ENCODE assay signal across 17 mouse cellular contexts in the genomic region with DNA sequence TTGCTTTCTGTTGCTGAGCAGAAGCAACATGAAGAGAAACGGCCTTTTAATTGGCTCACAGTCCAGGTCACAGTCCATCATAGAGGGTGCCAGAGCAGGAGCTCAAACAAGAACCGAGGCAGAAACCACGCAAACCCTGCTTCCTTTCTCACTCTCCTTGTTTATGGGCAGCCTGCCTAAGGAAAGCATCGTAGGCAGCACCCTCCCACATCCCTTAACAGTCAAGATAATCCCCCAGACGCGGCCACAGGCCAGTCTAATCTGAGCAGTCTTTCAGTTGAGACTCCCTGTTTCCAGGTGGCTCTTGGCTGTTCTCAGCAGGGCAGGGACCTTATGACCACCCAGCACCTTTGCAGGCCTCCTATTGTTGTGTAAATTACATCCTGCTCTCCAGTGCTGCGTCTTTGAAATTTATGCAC. TPM values are rescaled to one million over a fixed set of nuclear protein-coding genes. Genes with fewer than 3 reads are reported as not detected.
DNase-seq lines count a peak whose midpoint lies in the region; ATAC-seq and TF ChIP-seq lines count a peak whose summit lies in the region.
"Had no signal": no experiment of that assay in that cellular context is flagged by ENCODE, and none has a peak within 500 bp of the region (broad histone marks: within the 10 kb centered on the region; RNA-seq: fewer than 3 reads in every experiment).

No protein-coding gene starts in this region.

- DNase-seq in gastrocnemius, adult 2 months = no peak
- DNase-seq in gastrocnemius, postnatal 25 days = no peak
- DNase-seq in left cerebral cortex, postnatal 36 days (ENCODE audit: low spot score in 2 of 2) = peak; percentile 36
- DNase-seq in left cerebral cortex, postnatal 10 days (ENCODE audit: extremely low spot score in 1 of 2, low spot score in 2 of 2) = no peak
- peak; percentile 82 for DNase-seq in ZHBTc4 (ENCODE audit: low read depth, low spot score)
- DNase-seq in kidney, postnatal 36 days = peak; percentile 54 to 56
- no peak for DNase-seq in thymus, postnatal 10 days (ENCODE audit: low spot score in 2 of 2)
- DNase-seq: cerebellum, adult 8-10 months; layer of hippocampus, adult 9-11 months; left cerebral cortex, postnatal 4 days; thymus, postnatal 25 days had no signal

- H3K4me2 ChIP-seq in intestine, embryonic 15.5 days (replicated peaks) = no peak overlapping the region
- H3K4me2 ChIP-seq: embryonic facial prominence, embryonic 12.5 days; stomach, embryonic 15.5 days had no signal

- H3K9me3 ChIP-seq in intestine, embryonic 15.5 days = no peaks in the 10 kb centered on the region
- H3K9me3 ChIP-seq: embryonic facial prominence, embryonic 12.5 days; stomach, embryonic 15.5 days had no signal

- TF ChIP-seq CTCF in gastrocnemius, adult 2 months (IDR thresholded peaks at IDR 0.05) = no peak

- intact Hi-C loops in gastrocnemius, adult 2 months (cut with DNase I) = loop anchor here (2.0 kb wide), 1 partner anchor 221 kb away; no protein-coding TSS in a partner anchor
- intact Hi-C loops in left cerebral cortex, postnatal 36 days (cut with DNase I) = no loop called here
- intact Hi-C loops in left cerebral cortex, postnatal 10 days (cut with DNase I) = no loop called here

- ATAC-seq in intestine, embryonic 15.5 days = no peak

- peaks cover 11% of the 10 kb centered on the region for H3K36me3 ChIP-seq in intestine, embryonic 15.5 days
- H3K36me3 ChIP-seq: stomach, embryonic 15.5 days had no signal

- H3K4me1 ChIP-seq in intestine, embryonic 15.5 days (replicated peaks) = no peaks in the 10 kb centered on the region
- H3K4me1 ChIP-seq: embryonic facial prominence, embryonic 12.5 days; stomach, embryonic 15.5 days had no signal

- H3K4me3 ChIP-seq in gastrocnemius, adult 2 months = no peak overlapping the region
- H3K4me3 ChIP-seq in intestine, embryonic 15.5 days (replicated peaks) = no peak overlapping the region
- H3K4me3 ChIP-seq: embryonic facial prominence, embryonic 12.5 days; stomach, embryonic 15.5 days had no signal

- no peaks in the 10 kb centered on the region for H3K27me3 ChIP-seq in intestine, embryonic 15.5 days (replicated peaks)
- H3K27me3 ChIP-seq: embryonic facial prominence, embryonic 12.5 days; stomach, embryonic 15.5 days had no signal

- no peak overlapping the region for H3K9ac ChIP-seq in intestine, embryonic 15.5 days
- H3K9ac ChIP-seq: embryonic facial prominence, embryonic 12.5 days; liver, embryonic 14.5 days; stomach, embryonic 15.5 days had no signal

- WGBS in intestine, embryonic 15.5 days = 52% methylated on average over 7 of the region's 7 CpGs

- H3K27ac ChIP-seq in gastrocnemius, adult 2 months = peak overlapping the region; percentile 61; the same call in 1 of the 2 replicates
- no peak overlapping the region for H3K27ac ChIP-seq in intestine, embryonic 15.5 days
- H3K27ac ChIP-seq: embryonic facial prominence, embryonic 12.5 days; liver, embryonic 14.5 days; stomach, embryonic 15.5 days had no signal

RNA-seq across cellular contexts. Expression of a gene that starts 33.8 kb away (rescaled TPM):
- total RNA-seq in gastrocnemius, adult 2 months (2021) = 10 to 100 TPM; 19.9 to 34.9 TPM
- 10 to 100 TPM; 21.5 to 24.7 TPM for total RNA-seq in gastrocnemius, postnatal 25 days (2021)
- 10 to 100 TPM; 28.0 to 38.6 TPM for total RNA-seq in left cerebral cortex, postnatal 36 days (2021)
- total RNA-seq in left cerebral cortex, postnatal 10 days (2021) = 10 to 100 TPM; 28.5 to 29.2 TPM
- polyA plus RNA-seq in intestine, embryonic 15.5 days (2015; fragmentation: Nextera tagmentation; extraction: Ambion mirVana) = 8.0 and 8.8 TPM in 2 replicates

RNA-seq across cellular contexts. Expression of a gene that starts 39.7 kb away (rescaled TPM):
- not detected for total RNA-seq in gastrocnemius, adult 2 months (2021)
- total RNA-seq in gastrocnemius, postnatal 25 days (2021) = not detected
- total RNA-seq in left cerebral cortex, postnatal 36 days (2021) = under 1 TPM in 1 of 2 experiments, not detected in 1; 0.96 TPM
- total RNA-seq in left cerebral cortex, postnatal 10 days (2021) = under 1 TPM in 1 of 2 experiments, not detected in 1; 0.53 TPM
- polyA plus RNA-seq in intestine, embryonic 15.5 days (2015; fragmentation: Nextera tagmentation; extraction: Ambion mirVana) = 12.8 and 13.8 TPM in 2 replicates
- total RNA-seq: left cerebral cortex, postnatal 4 days had no signal

RNA-seq across cellular contexts. Expression of a gene that starts 49.0 kb away (rescaled TPM):
- not detected for total RNA-seq in gastrocnemius, adult 2 months (2021)
- not detected for total RNA-seq in gastrocnemius, postnatal 25 days (2021)
- total RNA-seq in left cerebral cortex, postnatal 36 days (2021) = 1 to 10 TPM; 1.2 to 1.5 TPM
- total RNA-seq in left cerebral cortex, postnatal 10 days (2021) = 1 to 10 TPM; 2.0 to 2.6 TPM
- 0.21 and 0.32 TPM in 2 replicates for polyA plus RNA-seq in intestine, embryonic 15.5 days (2015; fragmentation: Nextera tagmentation; extraction: Ambion mirVana)
- polyA plus RNA-seq: gonadal fat pad, adult 2 months; heart, embryonic 16.5 days; liver, embryonic 14.5 days had no signal

Comparison
In these comparisons a context has a peak if more than half of its experiments do, and no peak if none do; other contexts are left out.
1. DNase-seq: peak in left cerebral cortex, postnatal 36 days (2 of 2), ZHBTc4 (single experiment) and kidney, postnatal 36 days (2 of 2); none in gastrocnemius, adult 2 months (single experiment), gastrocnemius, postnatal 25 days (single experiment), left cerebral cortex, postnatal 10 days (0 of 2) and thymus, postnatal 10 days (0 of 2).